Mouse (Mus musculus): Measurements from ENCODE around the gene Atp5f1.

- TF ChIP-seq EP300 (IDR thresholded peaks at IDR 0.05) (no peak), CTCF (IDR thresholded peaks at IDR 0.05) (no peak)
Observed at GRCm38 (mm10) chr3:105921959-105922358, 37.9 kb downstream of the Atp5f1 start.

Data from lung, postnatal 0 days (tissue).